Mouse (Mus musculus): ENCODE data around the gene Cntnap5c. TPM values are rescaled to one million over a fixed set of nuclear protein-coding genes. Genes with fewer than 3 reads are reported as not detected.
A peak's percentile ranks its signal among the peaks of the same experiment; 100 is the strongest.

Gene Cntnap5c
- polyA plus RNA-seq, 1 experiment from 2014 or later = not detected

GRCm38 (mm10) chr17:57788161-57788799, 18.9 kb downstream of the Cntnap5c start:
- Histone ChIP-seq H3K4me2 (replicated peaks; ENCODE audit: low read depth) (no peak overlapping the region), H3K9ac (ENCODE audit: low read length) (no peak overlapping the region), H3K27me3 (ENCODE audit: control insufficient read depth, insufficient read depth, low read length) (no peaks in the 10 kb centered on the region), H3K9me3 (ENCODE audit: control insufficient read depth, low read length) (no peaks in the 10 kb centered on the region), H3K4me1 (replicated peaks; ENCODE audit: control insufficient read depth, insufficient read depth) (no peaks in the 10 kb centered on the region), H3K27ac (replicated peaks) (no peak overlapping the region), H3K36me3 (ENCODE audit: control insufficient read depth, insufficient read depth, low read length) (no peaks in the 10 kb centered on the region), H3K4me3 (ENCODE audit: low read depth, low read length) (no peak overlapping the region)
- ATAC-seq (ENCODE audit: low FRiP score, low TSS enrichment) (no peak), DNase-seq (ENCODE audit: low spot score) (no peak)
- WGBS = 81% methylated on average over 1 of the region's 1 CpGs
- no peak for TF ChIP-seq CTCF (IDR thresholded peaks at IDR 0.05; ENCODE audit: low read depth)
- TF ChIP-seq EP300 (optimal IDR thresholded peaks at IDR 0.05) = no peak

- TF ChIP-seq EP300 (optimal IDR thresholded peaks at IDR 0.05) (no peak), CTCF (IDR thresholded peaks at IDR 0.05; ENCODE audit: low read depth) (no peak)
- ATAC-seq (ENCODE audit: low FRiP score, low TSS enrichment) = no peak
- Histone ChIP-seq H3K9me3 (ENCODE audit: control insufficient read depth, low read length) (no peaks in the 10 kb centered on the region), H3K4me2 (replicated peaks; ENCODE audit: low read depth) (no peak overlapping the region), H3K9ac (ENCODE audit: low read length) (no peak overlapping the region), H3K27ac (replicated peaks) (no peak overlapping the region), H3K27me3 (ENCODE audit: control insufficient read depth, insufficient read depth, low read length) (no peaks in the 10 kb centered on the region), H3K36me3 (ENCODE audit: control insufficient read depth, insufficient read depth, low read length) (no peaks in the 10 kb centered on the region), H3K4me3 (ENCODE audit: low read depth, low read length) (no peak overlapping the region), H3K4me1 (replicated peaks; ENCODE audit: control insufficient read depth, insufficient read depth) (no peaks in the 10 kb centered on the region)
- peak; percentile 18 for DNase-seq (ENCODE audit: low spot score)
- 71% methylated on average over 3 of the region's 3 CpGs for WGBS
Observed at GRCm38 (mm10) chr17:57795408-57795807, 26.0 kb downstream of the Cntnap5c start.

- no peaks in the 10 kb centered on the region for H3K4me1 ChIP-seq (replicated peaks; ENCODE audit: control insufficient read depth, insufficient read depth)
Observed at GRCm38 (mm10) chr17:57796668-57797311, 27.4 kb downstream of the Cntnap5c start.

GRCm38 (mm10) chr17:57799414-57799985, 30.1 kb downstream of the Cntnap5c start:
- no peak for ATAC-seq (ENCODE audit: low FRiP score, low TSS enrichment)
- no peaks in the 10 kb centered on the region for H3K9me3 ChIP-seq (ENCODE audit: control insufficient read depth, low read length)
- WGBS = 52% methylated on average over 3 of the region's 3 CpGs

More at GRCm38 (mm10) chr17:57796668-57797311, 27.4 kb downstream of the Cntnap5c start:
- no peaks in the 10 kb centered on the region for H3K9me3 ChIP-seq (ENCODE audit: control insufficient read depth, low read length)
- no peak overlapping the region for H3K4me3 ChIP-seq (ENCODE audit: low read depth, low read length)
- H3K4me2 ChIP-seq (replicated peaks; ENCODE audit: low read depth) = no peak overlapping the region
- no peak for ATAC-seq (ENCODE audit: low FRiP score, low TSS enrichment)
- H3K9ac ChIP-seq (ENCODE audit: low read length) = no peak overlapping the region
- no peaks in the 10 kb centered on the region for H3K27me3 ChIP-seq (ENCODE audit: control insufficient read depth, insufficient read depth, low read length)
- no peak overlapping the region for H3K27ac ChIP-seq (replicated peaks)
- TF ChIP-seq EP300 (optimal IDR thresholded peaks at IDR 0.05) (no peak), CTCF (IDR thresholded peaks at IDR 0.05; ENCODE audit: low read depth) (no peak)
- H3K36me3 ChIP-seq (ENCODE audit: control insufficient read depth, insufficient read depth, low read length) = no peaks in the 10 kb centered on the region
- 69% methylated on average over 3 of the region's 3 CpGs for WGBS
- no peak for DNase-seq (ENCODE audit: low spot score)

GRCm38 (mm10) chr17:57801180-57801579, 31.8 kb downstream of the Cntnap5c start:
- Histone ChIP-seq H3K4me3 (ENCODE audit: low read depth, low read length) (no peak overlapping the region), H3K9ac (ENCODE audit: low read length) (no peak overlapping the region), H3K4me2 (replicated peaks; ENCODE audit: low read depth) (no peak overlapping the region), H3K27ac (replicated peaks) (no peak overlapping the region), H3K4me1 (replicated peaks; ENCODE audit: control insufficient read depth, insufficient read depth) (no peaks in the 10 kb centered on the region), H3K9me3 (ENCODE audit: control insufficient read depth, low read length) (no peaks in the 10 kb centered on the region), H3K36me3 (ENCODE audit: control insufficient read depth, insufficient read depth, low read length) (no peaks in the 10 kb centered on the region), H3K27me3 (ENCODE audit: control insufficient read depth, insufficient read depth, low read length) (no peaks in the 10 kb centered on the region)
- TF ChIP-seq EP300 (optimal IDR thresholded peaks at IDR 0.05) (no peak), CTCF (IDR thresholded peaks at IDR 0.05; ENCODE audit: low read depth) (no peak)
- no peak for DNase-seq (ENCODE audit: low spot score)
- WGBS = 67% methylated on average over 1 of the region's 1 CpGs
- no peak for ATAC-seq (ENCODE audit: low FRiP score, low TSS enrichment)

More at GRCm38 (mm10) chr17:57799414-57799985, 30.1 kb downstream of the Cntnap5c start:
- no peak overlapping the region for H3K4me3 ChIP-seq (ENCODE audit: low read depth, low read length)
- H3K27ac ChIP-seq (replicated peaks) = no peak overlapping the region
- DNase-seq (ENCODE audit: low spot score) = no peak
- no peaks in the 10 kb centered on the region for H3K27me3 ChIP-seq (ENCODE audit: control insufficient read depth, insufficient read depth, low read length)
- no peaks in the 10 kb centered on the region for H3K4me1 ChIP-seq (replicated peaks; ENCODE audit: control insufficient read depth, insufficient read depth)
- TF ChIP-seq EP300 (optimal IDR thresholded peaks at IDR 0.05) (no peak), CTCF (IDR thresholded peaks at IDR 0.05; ENCODE audit: low read depth) (no peak)
- H3K36me3 ChIP-seq (ENCODE audit: control insufficient read depth, insufficient read depth, low read length) = no peaks in the 10 kb centered on the region
- H3K9ac ChIP-seq (ENCODE audit: low read length) = no peak overlapping the region
- no peak overlapping the region for H3K4me2 ChIP-seq (replicated peaks; ENCODE audit: low read depth)
